Mouse (Mus musculus) embryonic facial prominence, embryonic 15.5 days (tissue): Measurements from ENCODE around the gene Gys1. TPM values are rescaled to one million over a fixed set of nuclear protein-coding genes. Genes with fewer than 3 reads are reported as not detected.

Experiments used
- ATAC-seq: fragments of 200-750 bp; cut with Nextera tagmentation; 2 replicates; pipeline ENCODE4 v1.8.0; 2017; ENCODE audit warnings: low read depth, moderate TSS enrichment; ENCODE audit not compliant: insufficient number of reproducible peaks, low FRiP score, low TSS enrichment
- H3K27ac ChIP-seq: fragments of 300-500 bp; sonication (generic); replicated peaks from 2 replicates; pipeline ENCODE4 v1.5.1; 2015; ENCODE audit warnings: mild to moderate bottlenecking, inconsistent platforms
- H3K27me3 ChIP-seq: fragments of 300-500 bp; sonication (generic); 2 replicates; pipeline ENCODE4 v1.6.1; 2015; ENCODE audit warnings: inconsistent platforms
- H3K36me3 ChIP-seq: fragments of 300-500 bp; sonication (generic); 2 replicates; pipeline ENCODE4 v1.6.1; 2015; ENCODE audit warnings: mild to moderate bottlenecking, inconsistent platforms
- H3K4me1 ChIP-seq: fragments of 300-500 bp; sonication (generic); 2 replicates; pipeline ENCODE4 v1.6.1; 2015; ENCODE audit warnings: inconsistent platforms
- H3K4me2 ChIP-seq: fragments of 300-500 bp; sonication (generic); replicated peaks from 2 replicates; pipeline ENCODE4 v1.6.1; 2015; ENCODE audit warnings: mild to moderate bottlenecking, inconsistent platforms
- H3K4me3 ChIP-seq: fragments of 300-500 bp; sonication (generic); replicated peaks from 2 replicates; pipeline ENCODE4 v1.5.1; 2015; ENCODE audit warnings: mild to moderate bottlenecking, inconsistent platforms
- H3K9ac ChIP-seq: fragments of 300-500 bp; sonication (generic); 2 replicates; pipeline ENCODE4 v1.6.1; 2015; ENCODE audit warnings: inconsistent platforms
- H3K9me3 ChIP-seq: fragments of 300-500 bp; sonication (generic); replicated peaks from 2 replicates; pipeline ENCODE4 v1.6.1; 2016; ENCODE audit warnings: inconsistent platforms
- WGBS: fragments of 180-500 bp; shearing (Covaris S2); methylation state at CpG from one replicate; pipeline ENCODE4 v1.1.7; 2015; 5-methylcytosine and 5-hydroxymethylcytosine counted together
- microRNA-seq: library from miRNA; unstranded; fragments of <30 nt; microRNA quantifications from one replicate; pipeline ENCODE4, GENCODE M21; 2016; ENCODE audit warnings: borderline number of aligned reads
- polyA plus RNA-seq: library from polyadenylated mRNA; unstranded; fragments of >200 nt; fragmentation: Nextera tagmentation; extraction: Ambion mirVana; gene quantifications from 2 replicates; pipeline ENCODE4 v1.2.1, GENCODE M21; 2015

Gene Gys1
- polyA plus RNA-seq, 1 experiment from 2014 or later = 40.6 TPM

GRCm38 (mm10) chr7:45498427-45498826 lies 63.8 kb downstream of the Gys1 start:
- Histone ChIP-seq H3K4me2 (no peak overlapping the region), H3K9ac (no peak overlapping the region), H3K27me3 (no peaks in the 10 kb centered on the region), H3K36me3 (peaks cover 87% of the 10 kb centered on the region), H3K4me1 (no peaks in the 10 kb centered on the region), H3K4me3 (no peak overlapping the region), H3K9me3 (no peaks in the 10 kb centered on the region), H3K27ac (no peak overlapping the region)
- 95% methylated on average over 6 of the region's 6 CpGs for WGBS
- ATAC-seq = no peak

Small RNAs within 50 kb of the gene (microRNA-seq; reads per million reads assigned to microRNA genes)
- gene Gm22133 = not detected

Other genes starting within 250 kb of the Gys1 start
- gene Ccdc155, start 230.0 kb upstream of the Gys1 start, polyA plus RNA-seq = 1.00 and 1.1 TPM in 2 replicates
- gene Dkkl1, start 222.7 kb upstream of the Gys1 start, polyA plus RNA-seq = 30.7 and 38.5 TPM in 2 replicates
- gene Tead2, start 219.1 kb upstream of the Gys1 start, polyA plus RNA-seq = 141 and 148 TPM in 2 replicates
- 4.8 and 4.9 TPM in 2 replicates for gene Cd37, start 195.7 kb upstream of the Gys1 start, polyA plus RNA-seq
- gene Slc6a16, start 193.8 kb upstream of the Gys1 start, polyA plus RNA-seq = 0.13 and 0.27 TPM in 2 replicates
- not detected in 2 replicates for gene Slc6a21, start 157.3 kb upstream of the Gys1 start, polyA plus RNA-seq
- gene Trpm4, start 101.1 kb upstream of the Gys1 start, polyA plus RNA-seq = 21.9 and 23.9 TPM in 2 replicates
- 8.7 and 10.6 TPM in 2 replicates for gene Hrc, start 99.6 kb upstream of the Gys1 start, polyA plus RNA-seq
- 8.5 and 10.1 TPM in 2 replicates for gene Ppfia3, start 67.8 kb upstream of the Gys1 start, polyA plus RNA-seq
- 3.8 and 4.0 TPM in 2 replicates for gene Lin7b, start 64.3 kb upstream of the Gys1 start, polyA plus RNA-seq
- 212 and 214 TPM in 2 replicates for gene Snrnp70, start 39.1 kb upstream of the Gys1 start, polyA plus RNA-seq
- 0.22 and 0.36 TPM in 2 replicates for gene Kcna7, start 29.2 kb upstream of the Gys1 start, polyA plus RNA-seq
- 3.7 and 4.9 TPM in 2 replicates for gene Ntf5, start 21.1 kb upstream of the Gys1 start, polyA plus RNA-seq
- gene Lhb, start 14.0 kb upstream of the Gys1 start, polyA plus RNA-seq = 2.0 and 4.8 TPM in 2 replicates
- gene Ruvbl2, start 3.3 kb downstream of the Gys1 start, polyA plus RNA-seq = 146 and 159 TPM in 2 replicates
- gene Ftl1, start 25.0 kb downstream of the Gys1 start, polyA plus RNA-seq = 4,629 and 4,755 TPM in 2 replicates
- gene Bax, start 32.1 kb downstream of the Gys1 start, polyA plus RNA-seq = 156 and 158 TPM in 2 replicates
- 1.1 and 1.8 TPM in 2 replicates for gene Tulp2, start 47.0 kb downstream of the Gys1 start, polyA plus RNA-seq
- gene Gm45808, start 52.0 kb downstream of the Gys1 start, polyA plus RNA-seq = not detected in 2 replicates
- 4.4 and 5.1 TPM in 2 replicates for gene Dhdh, start 54.0 kb downstream of the Gys1 start, polyA plus RNA-seq
- 258 and 262 TPM in 2 replicates for gene Nucb1, start 75.6 kb downstream of the Gys1 start, polyA plus RNA-seq
- 27.5 and 29.6 TPM in 2 replicates for gene Ppp1r15a, start 91.4 kb downstream of the Gys1 start, polyA plus RNA-seq
- gene Plekha4, start 91.5 kb downstream of the Gys1 start, polyA plus RNA-seq = 7.5 and 7.6 TPM in 2 replicates
- gene Hsd17b14, start 120.0 kb downstream of the Gys1 start, polyA plus RNA-seq = 2.1 and 3.3 TPM in 2 replicates
- gene Bcat2, start 135.3 kb downstream of the Gys1 start, polyA plus RNA-seq = 63.0 and 65.1 TPM in 2 replicates
- gene Fgf21, start 180.6 kb downstream of the Gys1 start, polyA plus RNA-seq = 0.95 and 1.2 TPM in 2 replicates
- gene Fut1, start 182.4 kb downstream of the Gys1 start, polyA plus RNA-seq = 4.8 and 5.3 TPM in 2 replicates
- 0.38 and 0.41 TPM in 2 replicates for gene Izumo1, start 187.0 kb downstream of the Gys1 start, polyA plus RNA-seq
- 14.5 and 15.3 TPM in 2 replicates for gene Rasip1, start 192.6 kb downstream of the Gys1 start, polyA plus RNA-seq
- gene Mamstr, start 205.1 kb downstream of the Gys1 start, polyA plus RNA-seq = 20.0 and 21.4 TPM in 2 replicates
- 6.3 and 6.5 TPM in 2 replicates for gene Fut2, start 231.6 kb downstream of the Gys1 start, polyA plus RNA-seq
- gene Ntn5, start 249.2 kb downstream of the Gys1 start, polyA plus RNA-seq = 10.8 and 11.7 TPM in 2 replicates